Mouse (Mus musculus): ENCODE data around the gene Tifab. TPM values are rescaled to one million over a fixed set of nuclear protein-coding genes. Genes with fewer than 3 reads are reported as not detected.

Gene Tifab
- polyA plus RNA-seq, 1 experiment: 6.6 TPM

DNA sequence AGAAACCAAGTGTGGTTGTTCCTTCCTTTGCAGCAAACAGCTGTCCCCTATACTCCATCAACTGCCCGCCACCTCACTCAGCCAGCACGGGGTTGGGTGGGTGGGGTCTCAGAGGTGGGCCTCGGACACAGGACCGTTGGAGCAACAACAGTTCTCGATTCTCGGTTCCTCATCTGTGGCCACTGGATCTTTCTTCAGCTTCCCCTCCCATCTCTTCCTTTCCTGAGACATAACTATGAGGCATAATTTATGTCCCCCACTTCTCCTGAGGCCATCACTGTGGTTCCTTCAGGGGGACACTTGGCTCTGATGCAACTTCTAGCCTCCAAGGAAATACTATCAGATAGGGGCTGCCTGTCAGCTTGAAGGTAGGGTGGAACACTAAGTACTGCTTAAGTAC is 15.8 kb downstream of the Tifab start:
- TF ChIP-seq FLI1 (IDR thresholded peaks at IDR 0.05; ENCODE audit: low read length) (no peak), GATA1 (IDR thresholded peaks at IDR 0.05; ENCODE audit: borderline replicate concordance, low read length) (no peak)
- peaks cover 51% of the 10 kb centered on the region for H3K27me3 ChIP-seq (replicated peaks)
- H3K4me3 ChIP-seq (replicated peaks): peak overlapping the region; percentile 31
- peaks cover 48% of the 10 kb centered on the region for H3K4me1 ChIP-seq
- no peaks in the 10 kb centered on the region for H3K36me3 ChIP-seq (replicated peaks; ENCODE audit: low read length)
- no peaks in the 10 kb centered on the region for H3K9me3 ChIP-seq

DNA sequence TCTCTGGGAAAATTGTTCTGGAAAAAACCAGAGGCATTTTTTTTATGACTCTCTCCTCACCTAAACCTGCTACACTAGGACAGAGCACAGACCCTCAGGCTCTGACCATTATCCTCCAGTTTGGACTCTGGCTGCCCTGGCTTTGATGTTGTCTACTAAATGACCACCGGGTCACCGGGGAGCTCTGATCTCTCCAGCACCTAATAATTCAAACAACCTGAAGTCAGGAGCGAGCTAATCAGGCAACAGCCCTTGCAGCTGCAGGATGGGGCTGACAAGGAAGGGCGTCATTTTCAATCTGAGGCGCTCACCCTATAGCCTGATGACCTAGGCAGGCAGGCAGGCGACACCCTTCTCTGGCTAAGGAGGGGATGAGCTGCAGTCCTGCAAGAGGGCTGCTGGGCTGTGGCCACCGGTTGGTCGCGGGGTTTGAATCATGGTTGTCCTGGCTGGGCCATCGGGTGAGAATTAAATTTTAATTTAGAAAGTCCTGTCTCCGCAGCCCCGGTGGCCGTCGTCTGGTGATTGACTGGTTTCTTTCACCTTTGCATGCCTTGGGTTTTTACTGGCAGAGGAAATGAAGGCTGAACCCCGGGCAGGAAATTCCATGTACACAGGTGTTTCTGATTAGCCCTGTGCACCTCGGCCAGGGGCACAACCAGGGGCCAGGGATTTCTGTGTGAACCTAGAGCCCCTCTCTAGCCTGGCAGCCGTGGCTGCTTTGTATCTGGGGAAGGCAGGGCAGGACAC is 18.9 kb downstream of the Tifab start:
- TF ChIP-seq GATA1 (IDR thresholded peaks at IDR 0.05; ENCODE audit: borderline replicate concordance, low read length): no peak
- TF ChIP-seq FLI1 (IDR thresholded peaks at IDR 0.05; ENCODE audit: low read length): no peak
- H3K27me3 ChIP-seq (replicated peaks): peaks cover 52% of the 10 kb centered on the region
- H3K4me1 ChIP-seq: peaks cover 48% of the 10 kb centered on the region

DNA sequence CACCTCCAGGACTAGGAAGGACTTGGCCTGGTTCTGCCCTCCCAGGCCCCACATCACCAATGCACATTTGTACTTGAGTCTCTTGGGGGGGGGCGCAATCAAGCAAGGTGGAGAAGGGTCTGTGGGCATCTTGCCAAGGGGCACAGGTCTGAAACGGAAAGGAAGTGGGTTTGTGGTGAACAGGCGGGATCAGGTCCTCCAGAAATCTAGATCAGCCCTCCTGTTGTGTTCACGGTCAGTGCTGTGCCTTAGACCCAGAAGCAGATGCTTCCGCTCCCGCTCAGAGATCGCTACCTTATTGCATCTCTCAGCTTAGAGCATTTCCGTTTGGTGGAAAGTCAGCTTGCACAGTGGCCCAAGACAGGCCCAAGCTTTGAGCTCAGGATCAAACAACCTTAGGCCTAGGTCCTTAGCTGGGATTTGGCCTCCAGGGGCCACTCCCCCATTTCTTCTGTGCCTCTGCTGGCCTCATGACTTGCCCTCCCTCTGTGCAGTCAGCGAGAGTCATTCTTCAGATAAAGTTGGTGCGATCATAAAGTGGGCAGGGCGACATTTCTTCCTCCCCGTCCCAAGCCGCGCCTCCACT is 19.6 kb downstream of the Tifab start:
- Histone ChIP-seq H3K9me3 (no peaks in the 10 kb centered on the region), H3K4me1 (peaks cover 48% of the 10 kb centered on the region), H3K27me3 (replicated peaks) (peaks cover 49% of the 10 kb centered on the region), H3K4me3 (replicated peaks) (peak overlapping the region; percentile 84), H3K36me3 (replicated peaks; ENCODE audit: low read length) (no peaks in the 10 kb centered on the region)
- TF ChIP-seq GATA1 (IDR thresholded peaks at IDR 0.05; ENCODE audit: borderline replicate concordance, low read length): no peak
- TF ChIP-seq FLI1 (IDR thresholded peaks at IDR 0.05; ENCODE audit: low read length): no peak

More for the DNA sequence above, 18.9 kb downstream of the Tifab start:
- no peaks in the 10 kb centered on the region for H3K36me3 ChIP-seq (replicated peaks; ENCODE audit: low read length)
- peak overlapping the region; percentile 84 for H3K4me3 ChIP-seq (replicated peaks)
- H3K9me3 ChIP-seq: no peaks in the 10 kb centered on the region

DNA sequence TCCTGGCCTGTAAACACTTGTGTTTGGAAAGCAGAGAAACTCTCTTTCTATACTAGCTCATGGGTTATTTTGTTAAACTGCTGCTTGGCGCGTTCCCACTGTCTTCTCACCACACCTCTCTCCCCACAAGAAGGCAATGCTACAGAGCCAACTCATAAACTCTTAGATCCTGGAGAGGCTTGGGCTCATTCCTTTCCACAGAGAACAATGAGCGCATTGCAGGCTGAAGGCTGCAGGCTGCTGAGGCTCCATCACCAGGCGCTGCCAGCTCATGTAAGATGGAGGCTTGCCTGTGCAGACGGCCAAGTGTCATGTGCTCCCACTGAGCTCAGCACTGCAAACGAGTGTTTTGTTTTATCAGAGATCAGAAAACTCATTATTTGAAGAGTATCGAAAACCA is 23.0 kb downstream of the Tifab start:
- H3K4me3 ChIP-seq (replicated peaks): no peak overlapping the region
- H3K27me3 ChIP-seq (replicated peaks): peaks cover 28% of the 10 kb centered on the region
- H3K4me1 ChIP-seq: peaks cover 64% of the 10 kb centered on the region
- TF ChIP-seq GATA1 (IDR thresholded peaks at IDR 0.05; ENCODE audit: borderline replicate concordance, low read length): no peak
- no peak for TF ChIP-seq FLI1 (IDR thresholded peaks at IDR 0.05; ENCODE audit: low read length)
- H3K36me3 ChIP-seq (replicated peaks; ENCODE audit: low read length): no peaks in the 10 kb centered on the region
- H3K9me3 ChIP-seq: no peaks in the 10 kb centered on the region

DNA sequence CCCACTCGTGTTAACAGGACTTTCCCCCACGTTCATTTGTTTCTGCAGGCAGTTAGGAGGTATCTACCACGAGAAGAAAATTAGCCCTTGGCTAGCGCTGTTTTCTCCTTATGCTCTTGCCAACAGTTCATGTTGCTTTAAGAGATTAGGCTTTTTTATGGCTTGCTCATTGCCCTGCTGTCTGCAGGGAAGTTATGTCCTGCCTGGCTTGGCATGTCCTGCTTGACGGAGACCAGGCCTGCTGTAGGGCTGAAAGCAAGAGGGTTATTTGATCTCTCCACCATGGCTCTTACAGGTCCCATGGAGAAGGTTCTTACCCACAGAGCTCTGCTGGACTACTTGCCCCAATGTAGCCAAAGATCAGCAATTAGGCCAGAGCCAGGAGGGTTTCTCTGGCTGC is 23.6 kb downstream of the Tifab start:
- Histone ChIP-seq H3K4me1 (peaks cover 63% of the 10 kb centered on the region), H3K36me3 (replicated peaks; ENCODE audit: low read length) (no peaks in the 10 kb centered on the region), H3K27me3 (replicated peaks) (peaks cover 21% of the 10 kb centered on the region), H3K9me3 (no peaks in the 10 kb centered on the region), H3K4me3 (replicated peaks) (no peak overlapping the region)
- TF ChIP-seq FLI1 (IDR thresholded peaks at IDR 0.05; ENCODE audit: low read length) (no peak), GATA1 (IDR thresholded peaks at IDR 0.05; ENCODE audit: borderline replicate concordance, low read length) (no peak)

- no peaks in the 10 kb centered on the region for H3K9me3 ChIP-seq
- peaks cover 9% of the 10 kb centered on the region for H3K27me3 ChIP-seq (replicated peaks)
Observed at GRCm38 (mm10) chr13:56152773-56153460, 25.8 kb downstream of the Tifab start.

GRCm38 (mm10) chr13:56151404-56152226 is 27.1 kb downstream of the Tifab start:
- H3K4me3 ChIP-seq (replicated peaks): peak overlapping the region; percentile 92
- no peak for TF ChIP-seq FLI1 (IDR thresholded peaks at IDR 0.05; ENCODE audit: low read length)
- no peak for TF ChIP-seq GATA1 (IDR thresholded peaks at IDR 0.05; ENCODE audit: borderline replicate concordance, low read length)
- peaks cover 2% of the 10 kb centered on the region for H3K27me3 ChIP-seq (replicated peaks)
- no peaks in the 10 kb centered on the region for H3K9me3 ChIP-seq
- peaks cover 63% of the 10 kb centered on the region for H3K4me1 ChIP-seq
- no peaks in the 10 kb centered on the region for H3K36me3 ChIP-seq (replicated peaks; ENCODE audit: low read length)

More at GRCm38 (mm10) chr13:56152773-56153460, 25.8 kb downstream of the Tifab start:
- Histone ChIP-seq H3K4me3 (replicated peaks) (peak overlapping the region; percentile 65), H3K4me1 (peaks cover 52% of the 10 kb centered on the region), H3K36me3 (replicated peaks; ENCODE audit: low read length) (no peaks in the 10 kb centered on the region)
- no peak for TF ChIP-seq FLI1 (IDR thresholded peaks at IDR 0.05; ENCODE audit: low read length)
- no peak for TF ChIP-seq GATA1 (IDR thresholded peaks at IDR 0.05; ENCODE audit: borderline replicate concordance, low read length)

DNA sequence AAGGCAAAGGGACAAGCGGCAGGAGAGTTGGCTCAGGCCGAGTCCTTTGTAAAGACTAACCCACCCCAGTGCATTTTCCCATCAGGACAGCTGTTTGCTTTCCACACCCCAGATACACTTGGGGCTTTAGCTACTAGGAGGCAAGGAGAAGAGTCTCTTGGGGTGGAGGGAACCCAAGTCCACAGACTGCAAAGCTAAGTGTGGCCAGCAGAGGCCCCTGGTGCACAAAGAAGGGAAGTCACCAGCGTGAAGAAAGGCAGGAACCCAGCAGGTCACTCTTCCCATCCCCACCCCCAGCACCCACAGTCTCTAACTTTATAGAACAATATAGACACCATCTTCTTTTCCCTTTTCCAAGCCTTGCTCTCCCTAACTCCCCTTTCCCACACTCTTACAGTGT is 33.2 kb downstream of the Tifab start:
- TF ChIP-seq FLI1 (IDR thresholded peaks at IDR 0.05; ENCODE audit: low read length): no peak
- no peak for TF ChIP-seq GATA1 (IDR thresholded peaks at IDR 0.05; ENCODE audit: borderline replicate concordance, low read length)
- H3K4me3 ChIP-seq (replicated peaks): no peak overlapping the region
- no peaks in the 10 kb centered on the region for H3K27me3 ChIP-seq (replicated peaks)
- no peaks in the 10 kb centered on the region for H3K9me3 ChIP-seq
- peaks cover 50% of the 10 kb centered on the region for H3K4me1 ChIP-seq
- no peaks in the 10 kb centered on the region for H3K36me3 ChIP-seq (replicated peaks; ENCODE audit: low read length)

- no peak overlapping the region for H3K4me3 ChIP-seq (replicated peaks)
Observed at GRCm38 (mm10) chr13:56144021-56144420, 34.7 kb downstream of the Tifab start.

More at GRCm38 (mm10) chr13:56144021-56144420, 34.7 kb downstream of the Tifab start:
- Histone ChIP-seq H3K9me3 (no peaks in the 10 kb centered on the region), H3K27me3 (replicated peaks) (no peaks in the 10 kb centered on the region), H3K4me1 (peaks cover 43% of the 10 kb centered on the region), H3K36me3 (replicated peaks; ENCODE audit: low read length) (no peaks in the 10 kb centered on the region)
- TF ChIP-seq GATA1 (IDR thresholded peaks at IDR 0.05; ENCODE audit: borderline replicate concordance, low read length): no peak
- TF ChIP-seq FLI1 (IDR thresholded peaks at IDR 0.05; ENCODE audit: low read length): no peak

Data from megakaryocyte, embryonic 14.5 days (primary cell).